Mouse (Mus musculus): ENCODE measurements at regions not wholly inside any gene's neighbourhood (a gene's known extent, or its start where the extent isn't known, plus 50 kb on each side); places are given as distances from the start of the nearest gene placed in this dataset.

DNA sequence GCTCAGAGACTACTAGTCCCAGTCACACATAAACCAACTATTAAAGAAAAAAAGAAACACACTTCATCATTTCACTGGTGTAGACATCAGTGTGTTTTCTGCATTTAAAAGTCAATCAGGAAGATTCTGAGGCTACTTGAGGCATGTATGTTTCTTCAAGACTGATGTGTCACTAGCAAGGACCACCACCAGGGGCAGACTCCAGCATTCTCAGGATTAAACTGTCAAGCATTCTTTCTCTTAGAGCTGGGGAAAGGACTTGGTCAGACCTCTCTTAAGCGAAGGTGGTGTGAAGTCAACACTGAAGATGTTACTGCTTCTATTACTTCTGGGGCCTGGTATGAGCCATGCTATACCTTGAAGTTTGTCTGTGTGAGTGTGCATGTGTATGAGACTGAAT, 114.1 kb upstream of the Try4 start:
- H3K27me3 ChIP-seq (replicated peaks; ENCODE audit: control insufficient read depth, insufficient read depth, low read length), result no peaks in the 10 kb centered on the region
- DNase-seq (ENCODE audit: low spot score), result no peak
- no peaks in the 10 kb centered on the region for H3K4me1 ChIP-seq (replicated peaks; ENCODE audit: control insufficient read depth, insufficient read depth, low read length)
- no peak overlapping the region for H3K4me3 ChIP-seq (ENCODE audit: low read depth, low read length)
- WGBS, result 73% methylated on average over 1 of the region's 1 CpGs
- H3K27ac ChIP-seq (ENCODE audit: low read depth), result no peak overlapping the region
- no peak for ATAC-seq (replicated peaks; ENCODE audit: low FRiP score, low TSS enrichment, low read depth)
- H3K36me3 ChIP-seq (ENCODE audit: control insufficient read depth, insufficient read depth, low read length), result no peaks in the 10 kb centered on the region
- H3K9me3 ChIP-seq (ENCODE audit: control insufficient read depth, low read length), result no peaks in the 10 kb centered on the region
- H3K4me2 ChIP-seq (ENCODE audit: low read length), result no peak overlapping the region
- H3K9ac ChIP-seq (ENCODE audit: low read length), result no peak overlapping the region

DNA sequence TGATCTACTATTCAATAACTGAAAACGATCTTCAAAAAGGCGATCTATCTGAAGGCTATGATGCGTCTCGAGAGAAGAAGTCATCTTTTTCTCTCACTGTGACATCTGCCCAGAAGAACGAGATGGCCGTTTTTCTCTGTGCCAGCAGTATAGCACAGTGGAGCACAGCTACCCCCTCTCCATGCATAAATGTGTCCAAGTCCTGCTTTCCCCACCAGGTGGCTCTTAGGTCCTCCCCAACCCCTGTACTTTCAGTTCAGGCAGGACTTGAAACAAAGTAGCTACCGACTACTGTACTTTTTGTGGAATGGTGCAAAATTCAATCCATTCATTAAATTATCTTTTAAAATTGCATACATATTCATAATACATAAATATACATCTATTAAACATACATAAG, 123.2 kb upstream of the Try4 start:
- DNase-seq (ENCODE audit: low spot score) (no peak), ATAC-seq (replicated peaks; ENCODE audit: low FRiP score, low TSS enrichment, low read depth) (no peak)
- H3K27ac ChIP-seq (ENCODE audit: low read depth), result no peak overlapping the region
- H3K4me1 ChIP-seq (replicated peaks; ENCODE audit: control insufficient read depth, insufficient read depth, low read length), result no peaks in the 10 kb centered on the region
- 82% methylated on average over 7 of the region's 7 CpGs for WGBS
- H3K36me3 ChIP-seq (ENCODE audit: control insufficient read depth, insufficient read depth, low read length), result no peaks in the 10 kb centered on the region
- no peak overlapping the region for H3K4me2 ChIP-seq (ENCODE audit: low read length)
- no peak overlapping the region for H3K9ac ChIP-seq (ENCODE audit: low read length)
- H3K9me3 ChIP-seq (ENCODE audit: control insufficient read depth, low read length), result no peaks in the 10 kb centered on the region
- H3K27me3 ChIP-seq (replicated peaks; ENCODE audit: control insufficient read depth, insufficient read depth, low read length), result no peaks in the 10 kb centered on the region
- no peak overlapping the region for H3K4me3 ChIP-seq (ENCODE audit: low read depth, low read length)

DNA sequence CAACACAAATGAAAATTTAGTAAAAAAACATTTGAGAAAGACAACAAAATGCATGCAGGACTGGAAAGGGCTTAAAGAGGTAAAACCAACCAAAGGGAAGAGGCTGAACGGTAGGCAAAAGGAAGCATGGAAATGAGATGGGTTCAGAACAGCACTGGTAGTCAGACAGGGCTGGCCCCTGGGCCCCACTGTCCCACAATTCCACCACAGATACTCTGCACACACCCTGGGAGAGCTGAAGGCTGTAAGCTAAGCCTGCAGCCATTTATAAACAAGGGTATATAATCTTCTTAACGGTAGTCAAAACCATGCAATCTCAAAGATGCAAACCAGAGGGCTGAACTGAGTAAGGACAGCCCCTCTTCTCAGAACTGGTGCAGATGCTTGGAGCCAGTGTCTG, 124.0 kb upstream of the Try4 start:
- 68% methylated on average over 2 of the region's 2 CpGs for WGBS
- H3K9me3 ChIP-seq (ENCODE audit: control insufficient read depth, low read length), result no peaks in the 10 kb centered on the region
- no peak overlapping the region for H3K4me2 ChIP-seq (ENCODE audit: low read length)
- no peaks in the 10 kb centered on the region for H3K36me3 ChIP-seq (ENCODE audit: control insufficient read depth, insufficient read depth, low read length)
- no peaks in the 10 kb centered on the region for H3K27me3 ChIP-seq (replicated peaks; ENCODE audit: control insufficient read depth, insufficient read depth, low read length)
- H3K4me1 ChIP-seq (replicated peaks; ENCODE audit: control insufficient read depth, insufficient read depth, low read length), result no peaks in the 10 kb centered on the region
- H3K27ac ChIP-seq (ENCODE audit: low read depth), result no peak overlapping the region
- no peak for DNase-seq (ENCODE audit: low spot score)
- H3K9ac ChIP-seq (ENCODE audit: low read length), result no peak overlapping the region
- H3K4me3 ChIP-seq (ENCODE audit: low read depth, low read length), result no peak overlapping the region
- ATAC-seq (replicated peaks; ENCODE audit: low FRiP score, low TSS enrichment, low read depth), result no peak

DNA sequence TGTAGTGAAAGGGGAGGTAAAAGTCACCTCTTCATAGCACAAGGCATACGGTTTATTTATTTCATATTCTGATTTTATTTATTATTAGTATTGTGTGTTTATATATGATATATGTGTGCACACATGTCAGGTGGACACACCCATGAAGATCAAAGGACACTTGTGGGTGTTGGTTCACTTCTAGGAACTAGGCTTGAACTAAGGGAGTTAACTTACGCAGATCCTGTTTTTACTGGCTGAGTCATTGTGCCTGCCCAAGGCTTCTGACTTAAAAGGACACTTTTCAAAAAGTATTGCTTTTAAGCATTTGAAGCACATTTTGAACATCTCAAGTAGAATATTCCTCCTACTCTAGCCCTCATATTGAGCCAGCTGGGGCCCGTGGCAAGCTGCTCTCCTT, 124.9 kb upstream of the Try4 start:
- no peak for DNase-seq (ENCODE audit: low spot score)
- ATAC-seq (replicated peaks; ENCODE audit: low FRiP score, low TSS enrichment, low read depth), result no peak
- 81% methylated on average over 3 of the region's 3 CpGs for WGBS

DNA sequence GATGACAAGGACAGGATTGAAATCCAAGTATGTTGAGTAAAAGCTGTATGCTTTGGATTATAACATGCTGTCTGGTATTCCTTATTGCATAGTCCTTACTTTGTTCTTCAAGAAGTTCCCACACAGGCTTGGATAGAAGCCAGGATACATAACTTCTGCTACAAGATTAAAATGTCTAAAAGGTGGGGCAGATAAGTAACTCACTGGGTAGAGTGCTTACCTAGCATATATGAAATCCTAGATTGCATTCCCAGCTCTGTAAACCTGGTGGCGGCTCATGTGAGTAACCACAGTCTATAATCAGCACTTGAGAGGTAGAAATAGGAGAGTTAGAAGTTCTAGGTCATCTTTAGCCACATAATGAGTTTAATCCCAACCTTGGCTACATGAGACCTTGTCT, 126.0 kb upstream of the Try4 start:
- Histone ChIP-seq H3K4me2 (ENCODE audit: low read length) (no peak overlapping the region), H3K9ac (ENCODE audit: low read length) (no peak overlapping the region), H3K27ac (ENCODE audit: low read depth) (no peak overlapping the region), H3K9me3 (ENCODE audit: control insufficient read depth, low read length) (no peaks in the 10 kb centered on the region), H3K36me3 (ENCODE audit: control insufficient read depth, insufficient read depth, low read length) (no peaks in the 10 kb centered on the region), H3K4me1 (replicated peaks; ENCODE audit: control insufficient read depth, insufficient read depth, low read length) (no peaks in the 10 kb centered on the region), H3K4me3 (ENCODE audit: low read depth, low read length) (no peak overlapping the region), H3K27me3 (replicated peaks; ENCODE audit: control insufficient read depth, insufficient read depth, low read length) (no peaks in the 10 kb centered on the region)
- 74% methylated on average over 1 of the region's 1 CpGs for WGBS
- DNase-seq (ENCODE audit: low spot score) (no peak), ATAC-seq (replicated peaks; ENCODE audit: low FRiP score, low TSS enrichment, low read depth) (no peak)

More for the DNA sequence above, 124.9 kb upstream of the Try4 start:
- Histone ChIP-seq H3K4me3 (ENCODE audit: low read depth, low read length) (no peak overlapping the region), H3K4me2 (ENCODE audit: low read length) (no peak overlapping the region), H3K27ac (ENCODE audit: low read depth) (no peak overlapping the region), H3K27me3 (replicated peaks; ENCODE audit: control insufficient read depth, insufficient read depth, low read length) (no peaks in the 10 kb centered on the region), H3K9ac (ENCODE audit: low read length) (no peak overlapping the region), H3K36me3 (ENCODE audit: control insufficient read depth, insufficient read depth, low read length) (no peaks in the 10 kb centered on the region), H3K9me3 (ENCODE audit: control insufficient read depth, low read length) (no peaks in the 10 kb centered on the region), H3K4me1 (replicated peaks; ENCODE audit: control insufficient read depth, insufficient read depth, low read length) (no peaks in the 10 kb centered on the region)

DNA sequence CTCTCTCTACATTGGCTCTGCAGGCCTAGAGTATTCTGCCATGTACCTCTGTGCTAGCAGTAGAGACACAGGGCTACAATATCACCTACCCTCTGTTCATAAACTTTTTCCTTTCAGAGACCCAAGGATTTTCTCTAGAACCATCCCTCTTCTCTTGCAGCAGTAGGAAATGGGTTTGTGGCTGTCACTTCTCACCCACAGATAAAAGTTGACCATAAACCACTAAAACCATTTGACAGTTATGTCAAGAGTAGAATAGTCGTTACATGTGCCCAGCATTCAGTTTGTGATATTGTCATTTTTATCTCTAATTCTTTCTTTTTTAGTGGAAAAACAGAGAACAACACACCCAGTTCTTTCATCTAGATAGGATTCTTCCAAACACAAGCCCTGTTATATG, 128.2 kb upstream of the 2210010C04Rik start:
- Histone ChIP-seq H3K27me3 (replicated peaks; ENCODE audit: control insufficient read depth, insufficient read depth, low read length) (no peaks in the 10 kb centered on the region), H3K4me3 (ENCODE audit: low read depth, low read length) (no peak overlapping the region), H3K4me1 (replicated peaks; ENCODE audit: control insufficient read depth, insufficient read depth, low read length) (no peaks in the 10 kb centered on the region), H3K36me3 (ENCODE audit: control insufficient read depth, insufficient read depth, low read length) (no peaks in the 10 kb centered on the region), H3K9ac (ENCODE audit: low read length) (no peak overlapping the region), H3K4me2 (ENCODE audit: low read length) (no peak overlapping the region), H3K27ac (ENCODE audit: low read depth) (no peak overlapping the region), H3K9me3 (ENCODE audit: control insufficient read depth, low read length) (no peaks in the 10 kb centered on the region)
- DNase-seq (ENCODE audit: low spot score) (no peak), ATAC-seq (replicated peaks; ENCODE audit: low FRiP score, low TSS enrichment, low read depth) (no peak)
- WGBS, result 68% methylated on average over 1 of the region's 1 CpGs

DNA sequence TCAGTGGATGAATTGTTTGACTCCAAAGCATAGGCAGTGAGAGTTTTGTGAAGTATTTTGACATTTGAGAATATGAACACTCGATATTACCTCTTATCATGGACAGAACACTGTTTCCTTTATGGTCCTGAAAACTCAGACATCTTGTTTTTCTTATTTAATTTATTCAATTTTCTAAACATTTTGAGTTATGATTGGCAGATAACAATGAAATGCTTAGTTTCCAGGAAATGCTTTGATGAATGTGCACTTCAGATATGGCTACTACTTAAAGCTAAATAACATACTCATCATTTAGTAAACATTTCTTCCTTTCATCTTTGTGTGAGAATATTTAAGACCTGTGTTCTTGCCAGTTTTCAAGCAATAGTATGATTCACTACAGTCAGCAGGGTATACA, 126.4 kb upstream of the 2210010C04Rik start:
- no peaks in the 10 kb centered on the region for H3K4me1 ChIP-seq (replicated peaks; ENCODE audit: control insufficient read depth, insufficient read depth, low read length)
- DNase-seq (ENCODE audit: low spot score) (no peak), ATAC-seq (replicated peaks; ENCODE audit: low FRiP score, low TSS enrichment, low read depth) (no peak)
- H3K27me3 ChIP-seq (replicated peaks; ENCODE audit: control insufficient read depth, insufficient read depth, low read length), result no peaks in the 10 kb centered on the region
- H3K4me2 ChIP-seq (ENCODE audit: low read length), result no peak overlapping the region
- no peak overlapping the region for H3K27ac ChIP-seq (ENCODE audit: low read depth)
- no peaks in the 10 kb centered on the region for H3K9me3 ChIP-seq (ENCODE audit: control insufficient read depth, low read length)
- 69% methylated on average over 1 of the region's 1 CpGs for WGBS
- H3K9ac ChIP-seq (ENCODE audit: low read length), result no peak overlapping the region
- no peaks in the 10 kb centered on the region for H3K36me3 ChIP-seq (ENCODE audit: control insufficient read depth, insufficient read depth, low read length)
- no peak overlapping the region for H3K4me3 ChIP-seq (ENCODE audit: low read depth, low read length)

GRCm38 (mm10) chr6:41152101-41152500, 116.8 kb upstream of the 2210010C04Rik start:
- ATAC-seq (replicated peaks; ENCODE audit: low FRiP score, low TSS enrichment, low read depth), result no peak

DNA sequence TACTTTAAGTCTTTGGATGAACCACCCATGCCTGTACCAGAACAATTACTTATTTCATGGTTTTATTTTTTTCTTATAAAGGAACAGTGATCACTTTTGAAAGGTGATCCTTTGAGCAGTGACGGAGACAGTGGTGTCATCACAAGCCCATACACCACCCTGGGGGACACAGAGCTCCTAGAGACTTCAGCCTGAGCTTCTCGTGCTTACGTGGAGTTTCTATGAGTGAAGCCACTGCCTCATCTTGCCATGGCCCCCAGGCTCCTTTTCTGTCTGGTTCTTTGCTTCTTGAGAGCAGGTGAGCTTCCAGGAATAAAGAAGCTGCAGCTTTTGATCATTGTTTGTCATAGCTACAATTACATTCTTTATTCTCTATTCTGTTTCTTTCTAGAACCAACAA, 116.2 kb upstream of the 2210010C04Rik start:
- WGBS, result 84% methylated on average over 3 of the region's 3 CpGs
- no peak overlapping the region for H3K27ac ChIP-seq (ENCODE audit: low read depth)

More at GRCm38 (mm10) chr6:41152101-41152500, 116.8 kb upstream of the 2210010C04Rik start:
- Histone ChIP-seq H3K4me3 (ENCODE audit: low read depth, low read length) (no peak overlapping the region), H3K27me3 (replicated peaks; ENCODE audit: control insufficient read depth, insufficient read depth, low read length) (no peaks in the 10 kb centered on the region), H3K4me2 (ENCODE audit: low read length) (no peak overlapping the region), H3K4me1 (replicated peaks; ENCODE audit: control insufficient read depth, insufficient read depth, low read length) (no peaks in the 10 kb centered on the region), H3K27ac (ENCODE audit: low read depth) (no peak overlapping the region), H3K9ac (ENCODE audit: low read length) (no peak overlapping the region), H3K36me3 (ENCODE audit: control insufficient read depth, insufficient read depth, low read length) (no peaks in the 10 kb centered on the region), H3K9me3 (ENCODE audit: control insufficient read depth, low read length) (no peaks in the 10 kb centered on the region)
- DNase-seq (ENCODE audit: low spot score), result no peak
- 87% methylated on average over 7 of the region's 7 CpGs for WGBS

More for the DNA sequence above, 116.2 kb upstream of the 2210010C04Rik start:
- H3K4me1 ChIP-seq (replicated peaks; ENCODE audit: control insufficient read depth, insufficient read depth, low read length), result no peaks in the 10 kb centered on the region
- ATAC-seq (replicated peaks; ENCODE audit: low FRiP score, low TSS enrichment, low read depth) (no peak), DNase-seq (ENCODE audit: low spot score) (no peak)
- H3K27me3 ChIP-seq (replicated peaks; ENCODE audit: control insufficient read depth, insufficient read depth, low read length), result no peaks in the 10 kb centered on the region
- H3K4me3 ChIP-seq (ENCODE audit: low read depth, low read length), result no peak overlapping the region
- no peak overlapping the region for H3K4me2 ChIP-seq (ENCODE audit: low read length)
- no peak overlapping the region for H3K9ac ChIP-seq (ENCODE audit: low read length)
- H3K9me3 ChIP-seq (ENCODE audit: control insufficient read depth, low read length), result no peaks in the 10 kb centered on the region
- no peaks in the 10 kb centered on the region for H3K36me3 ChIP-seq (ENCODE audit: control insufficient read depth, insufficient read depth, low read length)
